ENCODE assay signal across 7 mouse cellular contexts in genomic region chr13:99849597-99849996, GRCm38 (mm10). TPM values are rescaled to one million over a fixed set of nuclear protein-coding genes. Genes with fewer than 3 reads are reported as not detected.
DNase-seq lines count a peak whose midpoint lies in the region; ATAC-seq and TF ChIP-seq lines count a peak whose summit lies in the region.

No protein-coding gene starts in this region.

- intact Hi-C loops in left cerebral cortex, postnatal 36 days (cut with DNase I): loop anchor here (10.0 kb wide), 1 partner anchor 425 kb away; no protein-coding TSS in a partner anchor

- H3K36me3 ChIP-seq in kidney, postnatal 0 days (ENCODE audit: insufficient read depth, low read length): no peaks in the 10 kb centered on the region
- H3K36me3 ChIP-seq in forebrain, embryonic 12.5 days (replicated peaks): no peaks in the 10 kb centered on the region
- H3K36me3 ChIP-seq in stomach, embryonic 16.5 days (ENCODE audit: control insufficient read depth, insufficient read depth, low read length): no peaks in the 10 kb centered on the region

- no peak overlapping the region for H3K4me2 ChIP-seq in kidney, postnatal 0 days (ENCODE audit: low read length)
- H3K4me2 ChIP-seq in forebrain, embryonic 12.5 days: peak overlapping the region; percentile 21
- H3K4me2 ChIP-seq in stomach, embryonic 16.5 days (ENCODE audit: low read depth, low read length): 0 out of 2 replicates have a peak overlapping the region, but pooled peaks have one; percentile 9

- ATAC-seq in kidney, postnatal 0 days (replicated peaks; ENCODE audit: low FRiP score, low read depth): no peak
- 0 out of 2 replicates have a peak, but pooled peaks have one; percentile 41 for ATAC-seq in forebrain, embryonic 12.5 days (ENCODE audit: low FRiP score)
- ATAC-seq in stomach, embryonic 16.5 days (ENCODE audit: insufficient read depth, low FRiP score): no peak

- H3K9me3 ChIP-seq in kidney, postnatal 0 days (replicated peaks; ENCODE audit: low read length): no peaks in the 10 kb centered on the region
- no peaks in the 10 kb centered on the region for H3K9me3 ChIP-seq in forebrain, embryonic 12.5 days
- H3K9me3 ChIP-seq in stomach, embryonic 16.5 days (replicated peaks; ENCODE audit: control insufficient read depth, low read length): no peaks in the 10 kb centered on the region

- no peak overlapping the region for H3K9ac ChIP-seq in kidney, postnatal 0 days (ENCODE audit: low read depth, low read length)
- H3K9ac ChIP-seq in forebrain, embryonic 12.5 days: no peak overlapping the region
- H3K9ac ChIP-seq in stomach, embryonic 16.5 days (ENCODE audit: low read length): no peak overlapping the region

- no peaks in the 10 kb centered on the region for H3K4me1 ChIP-seq in kidney, postnatal 0 days (replicated peaks; ENCODE audit: insufficient read depth, low read length)
- H3K4me1 ChIP-seq in forebrain, embryonic 12.5 days: peaks cover 2% of the 10 kb centered on the region; the same call in 1 of the 2 replicates
- no peaks in the 10 kb centered on the region for H3K4me1 ChIP-seq in stomach, embryonic 16.5 days (ENCODE audit: control insufficient read depth, insufficient read depth, low read length)

- TF ChIP-seq CTCF in kidney, postnatal 0 days (IDR thresholded peaks at IDR 0.05; ENCODE audit: low read depth): peak; percentile 66

- no peak overlapping the region for H3K27ac ChIP-seq in kidney, postnatal 0 days
- no peak overlapping the region for H3K27ac ChIP-seq in forebrain, embryonic 12.5 days
- no peak overlapping the region for H3K27ac ChIP-seq in stomach, embryonic 16.5 days (ENCODE audit: low read length)

- no peak overlapping the region for H3K4me3 ChIP-seq in kidney, postnatal 0 days (replicated peaks; ENCODE audit: low read depth, low read length)
- H3K4me3 ChIP-seq in forebrain, embryonic 12.5 days (replicated peaks): no peak overlapping the region
- H3K4me3 ChIP-seq in stomach, embryonic 16.5 days (replicated peaks; ENCODE audit: low read length): no peak overlapping the region

- DNase-seq in kidney, postnatal 0 days (ENCODE audit: low spot score): peak; percentile 59
- DNase-seq in kidney, adult 11 months: no peak
- peak; percentile 60 to 64 for DNase-seq in cerebellum, postnatal 14 days
- peak; percentile 18 to 49 for DNase-seq in left cerebral cortex, postnatal 36 days (ENCODE audit: low spot score in 2 of 2)
- no peak for DNase-seq in ovary, postnatal 36 days (ENCODE audit: low spot score)

- H3K27me3 ChIP-seq in kidney, postnatal 0 days (ENCODE audit: insufficient read depth, low read length): no peaks in the 10 kb centered on the region; the same call in 1 of the 2 replicates
- H3K27me3 ChIP-seq in forebrain, embryonic 12.5 days: no peaks in the 10 kb centered on the region
- no peaks in the 10 kb centered on the region for H3K27me3 ChIP-seq in stomach, embryonic 16.5 days (ENCODE audit: control insufficient read depth, insufficient read depth, low read length)

- 43% methylated on average over 15 of the region's 15 CpGs for WGBS in kidney, postnatal 0 days
- WGBS in forebrain, embryonic 12.5 days: 36% methylated on average over 15 of the region's 15 CpGs
- 37% methylated on average over 15 of the region's 15 CpGs for WGBS in stomach, embryonic 16.5 days

RNA-seq across cellular contexts. Expression of gene Cartpt, which starts 51.3 kb away (rescaled TPM):
- polyA plus RNA-seq in kidney, postnatal 0 days (2015; fragmentation: Nextera tagmentation; extraction: Ambion mirVana): 0.16 TPM in 1 of 2 replicates, not detected in the other
- 7.5 and 9.8 TPM in 2 replicates for polyA plus RNA-seq in forebrain, embryonic 12.5 days (2016; fragmentation: Nextera tagmentation; extraction: Ambion mirVana)
- total RNA-seq in left cerebral cortex, postnatal 36 days (2021): 10 to 100 TPM; 18.7 to 33.6 TPM
- polyA plus RNA-seq in stomach, embryonic 16.5 days (2015; fragmentation: Nextera tagmentation; extraction: Ambion mirVana): 44.1 and 50.1 TPM in 2 replicates

Comparison
In these comparisons a context has a peak if more than half of its experiments do, and no peak if none do; other contexts are left out.
1. DNase-seq: peak in kidney, postnatal 0 days (single experiment), cerebellum, postnatal 14 days (2 of 2) and left cerebral cortex, postnatal 36 days (2 of 2); none in kidney, adult 11 months (single experiment) and ovary, postnatal 36 days (single experiment).